Mouse (Mus musculus) stomach, embryonic 15.5 days (tissue): ENCODE results near the gene Pmf1. TPM values are rescaled to one million over a fixed set of nuclear protein-coding genes. Genes with fewer than 3 reads are reported as not detected.

Source experiments
- ATAC-seq: fragments of 200-750 bp; cut with Nextera tagmentation; 2 replicates; pipeline ENCODE4 v1.8.0; 2017; ENCODE audit warnings: low read depth, moderate number of reproducible peaks, moderate TSS enrichment; ENCODE audit not compliant: insufficient read depth, low FRiP score
- H3K27ac ChIP-seq: fragments of 300-500 bp; sonication (generic); 2 replicates; pipeline ENCODE4 v1.5.1; 2015; ENCODE audit warnings: mild to moderate bottlenecking, inconsistent platforms
- H3K27me3 ChIP-seq: fragments of 300-500 bp; sonication (generic); replicated peaks from 2 replicates; pipeline ENCODE4 v1.6.1; 2015; ENCODE audit warnings: inconsistent platforms
- H3K36me3 ChIP-seq: fragments of 300-500 bp; sonication (generic); 2 replicates; pipeline ENCODE4 v1.6.1; 2015; ENCODE audit warnings: inconsistent platforms
- H3K4me1 ChIP-seq: fragments of 300-500 bp; sonication (generic); 2 replicates; pipeline ENCODE4 v1.6.1; 2015; ENCODE audit warnings: inconsistent platforms
- H3K4me2 ChIP-seq: fragments of 300-500 bp; sonication (generic); 2 replicates; pipeline ENCODE4 v1.6.1; 2015; ENCODE audit warnings: mild to moderate bottlenecking, inconsistent platforms
- H3K4me3 ChIP-seq: fragments of 300-500 bp; sonication (generic); replicated peaks from 2 replicates; pipeline ENCODE4 v1.5.1; 2015; ENCODE audit warnings: inconsistent platforms
- H3K9ac ChIP-seq: fragments of 300-500 bp; sonication (generic); 2 replicates; pipeline ENCODE4 v1.6.1; 2015; ENCODE audit warnings: inconsistent platforms
- H3K9me3 ChIP-seq: fragments of 300-500 bp; sonication (generic); 2 replicates; pipeline ENCODE4 v1.6.1; 2016; ENCODE audit warnings: inconsistent platforms
- WGBS: fragments of 180-500 bp; shearing (Covaris S2); methylation state at CpG from one replicate; pipeline ENCODE4 v1.1.7; 2015; 5-methylcytosine and 5-hydroxymethylcytosine counted together
- polyA plus RNA-seq: library from polyadenylated mRNA; unstranded; fragments of >200 nt; fragmentation: Nextera tagmentation; extraction: Ambion mirVana; gene quantifications from 2 replicates; pipeline ENCODE4 v1.2.1, GENCODE M21; 2015

Pmf1 gene
- polyA plus RNA-seq: 115 and 118 TPM in 2 replicates

GRCm38 (mm10) chr3:88409741-88410644, at the start of gene Pmf1:
Gene Pmf1, minus strand, starts transcription at chr3:88410331.
- Histone ChIP-seq H3K4me3 (peak within 1 kb of the TSS; percentile 68), H3K27ac (peak within 1 kb of the TSS; percentile 97), H3K4me2 (peak within 1 kb of the TSS; percentile 77), H3K4me1 (peaks cover 12% of the 10 kb centered on the region), H3K9me3 (no peaks in the 10 kb centered on the region), H3K9ac (peak within 1 kb of the TSS; percentile 78), H3K27me3 (no peaks in the 10 kb centered on the region), H3K36me3 (peaks cover 9% of the 10 kb centered on the region)
- ATAC-seq: peak; percentile 90
- WGBS: under 1% methylated on average over 54 of the region's 54 CpGs

DNA sequence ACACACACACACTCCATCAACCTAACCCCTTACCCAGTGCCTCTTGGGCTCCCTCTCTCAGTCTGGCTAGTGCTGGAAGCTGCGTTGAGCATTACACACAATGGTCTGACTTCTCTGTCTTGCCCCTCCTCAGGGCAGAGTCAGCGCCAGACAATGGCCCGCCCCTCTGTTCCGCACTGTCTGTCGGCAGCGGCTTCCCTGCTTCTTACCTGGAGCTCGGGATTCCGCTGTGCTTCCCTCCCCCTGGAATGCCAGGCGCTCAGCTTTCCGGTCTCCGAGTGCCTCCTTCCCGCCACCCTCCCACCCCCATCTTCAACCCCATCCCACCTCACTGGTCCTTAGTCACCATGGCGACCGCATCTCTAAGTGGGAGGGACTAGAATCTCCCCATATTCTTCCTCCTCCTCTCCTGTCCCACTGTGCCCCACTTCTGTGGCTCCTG, 48.7 kb upstream of the Pmf1 start:
- Histone ChIP-seq H3K4me3 (no peak overlapping the region), H3K9ac (no peak overlapping the region), H3K4me1 (peaks cover 18% of the 10 kb centered on the region; the same call in 1 of the 2 replicates), H3K27me3 (no peaks in the 10 kb centered on the region), H3K9me3 (no peaks in the 10 kb centered on the region), H3K4me2 (peak overlapping the region; percentile 10; the same call in 1 of the 2 replicates), H3K27ac (no peak overlapping the region), H3K36me3 (no peaks in the 10 kb centered on the region)
- WGBS: 2% methylated on average over 14 of the region's 14 CpGs
- no peak for ATAC-seq

- Histone ChIP-seq H3K36me3 (no peaks in the 10 kb centered on the region), H3K9ac (no peak overlapping the region), H3K27ac (peak overlapping the region; percentile 57; the same call in 1 of the 2 replicates), H3K4me1 (peaks cover 18% of the 10 kb centered on the region; the same call in 1 of the 2 replicates), H3K9me3 (no peaks in the 10 kb centered on the region), H3K4me3 (no peak overlapping the region), H3K27me3 (no peaks in the 10 kb centered on the region), H3K4me2 (no peak overlapping the region)
- no peak for ATAC-seq
- 63% methylated on average over 7 of the region's 7 CpGs for WGBS
These were observed 46.8 kb upstream of the Pmf1 start for GRCm38 (mm10) chr3:88456746-88457532.

GRCm38 (mm10) chr3:88456313-88456712, 46.2 kb upstream of the Pmf1 start:
- Histone ChIP-seq H3K27me3 (no peaks in the 10 kb centered on the region), H3K27ac (peak overlapping the region; percentile 89; the same call in 1 of the 2 replicates), H3K36me3 (no peaks in the 10 kb centered on the region), H3K9ac (no peak overlapping the region), H3K4me3 (no peak overlapping the region), H3K4me2 (peak overlapping the region; percentile 39; the same call in 1 of the 2 replicates), H3K4me1 (peaks cover 18% of the 10 kb centered on the region; the same call in 1 of the 2 replicates), H3K9me3 (no peaks in the 10 kb centered on the region)
- 71% methylated on average over 8 of the region's 8 CpGs for WGBS
- 0 out of 2 replicates have a peak, but pooled peaks have one; percentile 12 for ATAC-seq

- no peaks in the 10 kb centered on the region for H3K27me3 ChIP-seq
- peak; percentile 23; the same call in 1 of the 2 replicates for ATAC-seq
- peak overlapping the region; percentile 39 for H3K4me2 ChIP-seq
- H3K4me1 ChIP-seq: peaks cover 19% of the 10 kb centered on the region; the same call in 1 of the 2 replicates
- H3K4me3 ChIP-seq: peak overlapping the region; percentile 17
- H3K9me3 ChIP-seq: no peaks in the 10 kb centered on the region
- no peak overlapping the region for H3K9ac ChIP-seq
- 64% methylated on average over 18 of the region's 18 CpGs for WGBS
- H3K36me3 ChIP-seq: no peaks in the 10 kb centered on the region
- H3K27ac ChIP-seq: peak overlapping the region; percentile 89
These were observed 45.6 kb upstream of the Pmf1 start for GRCm38 (mm10) chr3:88455588-88456264.

- 43% methylated on average over 9 of the region's 9 CpGs for WGBS
- Histone ChIP-seq H3K4me1 (peaks cover 23% of the 10 kb centered on the region; the same call in 1 of the 2 replicates), H3K9me3 (no peaks in the 10 kb centered on the region), H3K9ac (no peak overlapping the region), H3K27me3 (no peaks in the 10 kb centered on the region), H3K27ac (peak overlapping the region; percentile 89), H3K4me2 (peak overlapping the region; percentile 39), H3K36me3 (no peaks in the 10 kb centered on the region), H3K4me3 (peak overlapping the region; percentile 17)
- peak; percentile 11; the same call in 1 of the 2 replicates for ATAC-seq
These were observed 44.8 kb upstream of the Pmf1 start for GRCm38 (mm10) chr3:88454762-88455587.

DNA sequence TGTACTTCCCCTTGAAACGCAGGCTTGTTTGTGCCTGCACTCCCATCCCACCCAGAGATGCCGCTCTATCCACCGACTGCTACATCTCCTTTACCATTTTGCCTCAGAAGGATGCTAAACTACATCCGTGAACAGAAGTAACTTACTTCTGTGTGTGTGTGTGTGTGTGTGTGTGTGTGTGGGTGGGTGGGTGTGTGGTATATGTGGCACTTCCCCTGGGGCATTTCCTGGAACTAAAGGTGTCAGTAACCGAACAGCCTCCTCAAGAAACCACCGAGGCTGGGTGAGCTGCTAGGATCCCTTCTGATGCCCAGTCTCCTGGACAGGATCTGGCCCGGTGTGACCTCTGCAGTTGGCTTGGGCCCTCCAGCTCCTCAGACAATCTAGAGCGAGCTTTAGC, 43.9 kb upstream of the Pmf1 start:
- ATAC-seq: no peak
- no peaks in the 10 kb centered on the region for H3K36me3 ChIP-seq
- peaks cover 33% of the 10 kb centered on the region for H3K4me1 ChIP-seq
- no peaks in the 10 kb centered on the region for H3K27me3 ChIP-seq
- no peak overlapping the region for H3K4me3 ChIP-seq
- no peak overlapping the region for H3K27ac ChIP-seq
- H3K9ac ChIP-seq: no peak overlapping the region
- H3K4me2 ChIP-seq: peak overlapping the region; percentile 39
- no peaks in the 10 kb centered on the region for H3K9me3 ChIP-seq
- 74% methylated on average over 8 of the region's 8 CpGs for WGBS

GRCm38 (mm10) chr3:88453369-88453768, 43.2 kb upstream of the Pmf1 start:
- peaks cover 36% of the 10 kb centered on the region for H3K4me1 ChIP-seq
- no peak overlapping the region for H3K4me2 ChIP-seq
- H3K4me3 ChIP-seq: no peak overlapping the region
- no peak overlapping the region for H3K9ac ChIP-seq
- no peaks in the 10 kb centered on the region for H3K9me3 ChIP-seq
- no peak overlapping the region for H3K27ac ChIP-seq
- no peaks in the 10 kb centered on the region for H3K36me3 ChIP-seq
- H3K27me3 ChIP-seq: no peaks in the 10 kb centered on the region
- WGBS: 58% methylated on average over 8 of the region's 8 CpGs
- no peak for ATAC-seq

DNA sequence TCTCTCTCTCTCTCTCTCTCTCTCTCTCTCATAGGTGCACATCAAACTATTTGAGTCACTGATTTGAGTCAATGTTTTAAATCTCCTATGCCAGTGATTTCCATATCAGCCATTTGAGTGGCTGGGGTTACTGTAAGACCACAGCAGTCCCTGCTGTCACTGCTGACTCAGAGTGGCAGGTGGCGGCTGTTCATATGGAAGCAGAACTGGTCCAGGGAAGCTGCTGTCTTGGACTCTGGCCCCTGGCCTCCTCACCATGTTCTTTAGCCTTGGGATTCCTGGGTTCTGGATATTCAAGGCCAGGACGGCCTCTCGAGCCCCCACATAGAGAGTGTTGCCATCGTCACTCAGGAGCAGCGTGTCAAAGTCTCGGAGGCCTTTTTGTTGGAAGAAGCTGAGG, 42.6 kb upstream of the Pmf1 start:
- no peaks in the 10 kb centered on the region for H3K27me3 ChIP-seq
- H3K4me1 ChIP-seq: peaks cover 41% of the 10 kb centered on the region
- no peak overlapping the region for H3K4me2 ChIP-seq
- H3K36me3 ChIP-seq: no peaks in the 10 kb centered on the region
- no peak for ATAC-seq
- H3K9ac ChIP-seq: no peak overlapping the region
- no peak overlapping the region for H3K27ac ChIP-seq
- WGBS: 74% methylated on average over 6 of the region's 6 CpGs
- H3K4me3 ChIP-seq: no peak overlapping the region
- no peaks in the 10 kb centered on the region for H3K9me3 ChIP-seq

GRCm38 (mm10) chr3:88452246-88452645, 42.1 kb upstream of the Pmf1 start:
- H3K4me1 ChIP-seq: peaks cover 41% of the 10 kb centered on the region
- no peak overlapping the region for H3K27ac ChIP-seq
- H3K9ac ChIP-seq: no peak overlapping the region
- H3K4me2 ChIP-seq: no peak overlapping the region
- H3K4me3 ChIP-seq: no peak overlapping the region
- H3K27me3 ChIP-seq: no peaks in the 10 kb centered on the region
- no peaks in the 10 kb centered on the region for H3K36me3 ChIP-seq
- WGBS: 56% methylated on average over 5 of the region's 5 CpGs
- ATAC-seq: no peak
- no peaks in the 10 kb centered on the region for H3K9me3 ChIP-seq
